Mouse (Mus musculus) erythroblast, embryonic 14.5 days (primary cell): ENCODE results near the gene Il17rd.

ENCODE experiments used
- GATA1 ChIP-seq: IDR thresholded peaks from 2 replicates; pipeline ENCODE4 v1.6.1; 2012; ENCODE audit warnings: low read length, inconsistent platforms, mixed read lengths
- TAL1 ChIP-seq: IDR thresholded peaks from 3 replicates; pipeline ENCODE4 v1.6.1; 2012; ENCODE audit warnings: low read length, inconsistent platforms, mixed read lengths

- TF ChIP-seq TAL1 (no peak), GATA1 (no peak)
These were observed 47.3 kb downstream of the Il17rd start for GRCm38 (mm10) chr14:27085999-27086398.
